Mouse (Mus musculus): ENCODE data around the gene Esp4.
"Not testable (repeated sequence)": the region's sequence is repeated elsewhere in the genome, so short reads cannot be mapped to it uniquely, and the experiment has no call there.

The Esp4 gene

GRCm38 (mm10) chr17:40598294-40598693, at the start of gene Esp4:
TSS of gene Esp4 (plus strand) at chr17:40598594.
- no peaks in the 10 kb centered on the region for H3K36me3 ChIP-seq (ENCODE audit: control insufficient read depth, insufficient read depth, low read length, poor library complexity, severe bottlenecking)
- H3K27me3 ChIP-seq (ENCODE audit: control insufficient read depth, insufficient read depth, low read length, poor library complexity, severe bottlenecking) = no peaks in the 10 kb centered on the region
- DNase-seq (ENCODE audit: low read depth, low spot score) = no peak

DNA sequence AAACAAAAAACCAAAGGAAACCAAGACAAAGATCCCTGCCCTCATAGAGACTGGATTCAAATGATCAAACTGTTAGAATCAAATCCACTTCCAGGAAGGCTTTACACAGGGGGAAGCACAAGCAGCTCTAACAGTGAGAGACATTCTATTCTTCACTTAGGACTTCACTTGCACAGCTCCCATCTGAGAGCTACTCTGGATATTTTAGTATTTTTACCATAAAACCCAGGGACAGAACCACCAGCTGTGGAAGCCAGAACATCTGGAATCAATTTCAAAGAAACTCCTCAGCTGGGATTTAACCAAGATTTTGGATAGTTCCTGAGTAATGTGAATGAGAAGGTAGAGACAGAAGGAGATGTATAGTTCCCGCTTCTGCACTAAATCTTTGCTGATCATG, 44.9 kb upstream of the Esp4 start:
- DNase-seq (ENCODE audit: low read depth, low spot score) = no peak
- no peaks in the 10 kb centered on the region for H3K36me3 ChIP-seq (ENCODE audit: control insufficient read depth, insufficient read depth, low read length, poor library complexity, severe bottlenecking)
- no peaks in the 10 kb centered on the region for H3K27me3 ChIP-seq (ENCODE audit: control insufficient read depth, insufficient read depth, low read length, poor library complexity, severe bottlenecking)

DNA sequence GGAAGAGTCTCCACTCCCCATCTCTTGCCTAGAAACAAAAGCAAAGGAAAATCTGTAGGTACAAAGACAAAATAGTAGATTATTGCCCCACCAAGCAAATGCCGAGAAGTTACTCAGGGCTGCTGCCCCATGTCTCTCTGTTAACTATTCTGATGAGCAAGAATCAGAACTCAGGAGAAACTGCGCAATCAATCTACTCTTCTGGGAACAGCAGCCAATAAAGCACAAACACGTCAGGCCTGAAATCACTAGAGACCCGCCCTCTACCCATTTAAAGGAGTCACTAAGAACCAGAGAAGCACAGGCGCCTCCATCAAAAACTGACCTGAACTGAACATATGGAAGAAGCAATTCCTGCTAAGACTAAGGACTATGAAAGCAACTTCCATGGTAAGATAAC, 37.2 kb upstream of the Esp4 start, which contains the start of gene Esp6:
TSS of gene Esp6 (plus strand) at position 301 of the 400 bp plus-strand sequence.
- H3K27me3 ChIP-seq (ENCODE audit: control insufficient read depth, insufficient read depth, low read length, poor library complexity, severe bottlenecking) = no peaks in the 10 kb centered on the region
- no peaks in the 10 kb centered on the region for H3K36me3 ChIP-seq (ENCODE audit: control insufficient read depth, insufficient read depth, low read length, poor library complexity, severe bottlenecking)
- DNase-seq (ENCODE audit: low read depth, low spot score) = no peak

GRCm38 (mm10) chr17:40583906-40584305, 14.5 kb upstream of the Esp4 start:
- H3K27me3 ChIP-seq (ENCODE audit: control insufficient read depth, insufficient read depth, low read length, poor library complexity, severe bottlenecking); DNase-seq (ENCODE audit: low read depth, low spot score); H3K36me3 ChIP-seq (ENCODE audit: control insufficient read depth, insufficient read depth, low read length, poor library complexity, severe bottlenecking): not testable (repeated sequence)

- Histone ChIP-seq H3K27me3 (ENCODE audit: control insufficient read depth, insufficient read depth, low read length, poor library complexity, severe bottlenecking) (no peaks in the 10 kb centered on the region), H3K36me3 (ENCODE audit: control insufficient read depth, insufficient read depth, low read length, poor library complexity, severe bottlenecking) (no peaks in the 10 kb centered on the region)
- DNase-seq (ENCODE audit: low read depth, low spot score) = no peak
Observed at GRCm38 (mm10) chr17:40591297-40591696, 7.1 kb upstream of the Esp4 start.

DNA sequence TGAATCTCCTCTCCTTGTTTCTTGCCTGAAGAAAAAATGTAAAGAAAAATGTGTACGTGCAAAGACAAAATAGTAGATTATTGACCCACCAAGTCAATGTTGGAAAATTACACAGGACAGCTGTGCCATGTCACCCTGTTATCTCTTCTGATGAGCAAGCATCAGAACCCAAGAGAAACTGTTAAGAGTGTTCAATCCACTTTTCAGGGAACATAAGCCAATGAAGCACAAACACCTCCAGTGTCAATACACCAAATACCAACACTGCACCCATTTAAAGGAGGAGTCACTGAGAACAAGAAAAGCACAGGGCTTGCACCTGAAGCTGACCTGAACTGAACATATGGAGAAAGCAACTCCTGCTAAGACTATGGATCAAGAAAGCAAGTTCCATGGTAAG, 33.4 kb downstream of the Esp4 start, which contains the start of gene Esp3:
TSS of gene Esp3 (plus strand) at position 301 of the 400 bp plus-strand sequence.
- H3K36me3 ChIP-seq (ENCODE audit: control insufficient read depth, insufficient read depth, low read length, poor library complexity, severe bottlenecking); DNase-seq (ENCODE audit: low read depth, low spot score); H3K27me3 ChIP-seq (ENCODE audit: control insufficient read depth, insufficient read depth, low read length, poor library complexity, severe bottlenecking): not testable (repeated sequence)

Measured in splenic B cell, adult 2 months (primary cell).